Mouse (Mus musculus): ENCODE results near the gene Prmt8.

Gene Prmt8

GRCm38 (mm10) chr6:127769275-127770156 is at the start of gene Prmt8:
TSS of gene Prmt8 (minus strand) at chr6:127769472.
- in situ Hi-C loops (cut with MboI, MseI) = no loop called here

- in situ Hi-C loops (cut with MboI, MseI) = no loop called here
Measured at GRCm38 (mm10) chr6:127803046-127803729, 33.9 kb upstream of the Prmt8 start.

GRCm38 (mm10) chr6:127802211-127802610 is 32.9 kb upstream of the Prmt8 start:
- in situ Hi-C loops (cut with MboI, MseI) = no loop called here

DNA sequence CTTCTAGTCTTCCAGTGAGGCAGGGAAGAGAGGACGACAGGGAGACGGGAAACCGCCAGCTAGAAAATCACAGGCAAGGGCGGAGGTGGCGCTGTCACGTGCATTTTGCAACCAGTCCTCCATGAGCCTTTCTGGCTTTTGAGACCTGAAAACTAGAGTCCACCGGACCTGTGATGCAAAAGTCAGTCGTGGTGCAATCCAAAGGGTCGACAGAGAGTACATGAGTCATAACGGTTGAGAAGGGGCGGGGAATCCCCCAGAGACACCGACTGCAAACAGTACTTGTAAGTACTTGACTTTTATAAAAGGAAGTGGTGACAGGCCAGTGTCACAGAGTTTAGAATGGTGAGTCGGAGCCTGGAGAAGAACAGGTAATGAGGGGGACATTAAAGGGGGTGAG is 20.8 kb upstream of the Prmt8 start:
- in situ Hi-C loops (cut with MboI, MseI) = no loop called here

DNA sequence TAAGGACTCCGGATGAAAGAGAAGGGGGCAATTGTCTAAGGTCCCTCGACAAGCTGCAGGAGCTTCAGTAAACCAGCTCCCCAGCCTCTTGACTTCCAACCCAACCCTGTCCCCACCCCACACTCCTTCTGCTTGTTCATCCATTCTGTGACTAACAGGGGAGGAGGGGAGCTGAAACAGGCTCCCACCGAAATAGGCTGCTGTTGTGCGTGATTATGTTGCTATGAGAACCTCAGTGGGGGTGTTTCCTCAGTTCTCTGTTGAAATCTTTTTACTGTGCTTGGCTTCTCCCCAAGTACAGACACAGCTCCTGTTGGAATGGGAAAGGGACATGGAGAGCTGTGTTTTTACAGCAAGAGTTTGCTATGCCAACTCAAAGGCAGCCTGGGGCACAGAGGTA is 1.5 kb upstream of the Prmt8 start:
- in situ Hi-C loops (cut with MboI, MseI) = no loop called here

DNA sequence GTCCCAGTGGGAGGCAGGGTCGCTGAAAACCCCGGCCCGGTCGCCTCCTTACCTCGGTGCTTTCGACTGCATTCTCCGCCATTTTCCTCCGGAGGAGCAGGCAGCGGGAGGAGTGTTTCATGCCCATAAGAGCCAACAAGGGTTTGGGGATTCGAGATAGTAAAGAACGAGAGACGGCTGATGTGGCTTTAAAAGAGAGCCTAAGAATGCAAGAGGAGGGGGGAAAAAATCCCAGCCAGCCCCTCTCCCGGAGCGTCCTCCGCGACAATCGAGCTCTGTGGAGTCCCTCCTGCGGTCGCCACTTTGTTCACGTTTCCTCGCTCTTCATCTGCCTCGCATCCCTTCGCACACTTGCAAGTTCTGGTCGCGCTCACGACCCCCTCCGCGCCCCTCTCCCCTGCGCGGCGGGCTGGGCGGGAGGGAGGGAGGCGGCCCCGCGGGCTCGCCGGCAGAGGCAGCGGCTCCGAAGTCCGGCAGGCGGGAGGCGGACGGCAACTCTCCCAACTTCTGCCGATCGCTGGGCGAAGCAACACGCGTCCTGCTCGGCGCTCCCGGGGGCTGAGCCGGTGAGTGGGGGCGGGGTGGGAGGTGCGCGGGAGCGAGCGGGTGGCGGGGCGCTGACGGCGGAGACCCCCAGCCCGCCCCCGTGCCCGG is 524 bp downstream of the Prmt8 start:
- in situ Hi-C loops (cut with MboI, MseI) = no loop called here

DNA sequence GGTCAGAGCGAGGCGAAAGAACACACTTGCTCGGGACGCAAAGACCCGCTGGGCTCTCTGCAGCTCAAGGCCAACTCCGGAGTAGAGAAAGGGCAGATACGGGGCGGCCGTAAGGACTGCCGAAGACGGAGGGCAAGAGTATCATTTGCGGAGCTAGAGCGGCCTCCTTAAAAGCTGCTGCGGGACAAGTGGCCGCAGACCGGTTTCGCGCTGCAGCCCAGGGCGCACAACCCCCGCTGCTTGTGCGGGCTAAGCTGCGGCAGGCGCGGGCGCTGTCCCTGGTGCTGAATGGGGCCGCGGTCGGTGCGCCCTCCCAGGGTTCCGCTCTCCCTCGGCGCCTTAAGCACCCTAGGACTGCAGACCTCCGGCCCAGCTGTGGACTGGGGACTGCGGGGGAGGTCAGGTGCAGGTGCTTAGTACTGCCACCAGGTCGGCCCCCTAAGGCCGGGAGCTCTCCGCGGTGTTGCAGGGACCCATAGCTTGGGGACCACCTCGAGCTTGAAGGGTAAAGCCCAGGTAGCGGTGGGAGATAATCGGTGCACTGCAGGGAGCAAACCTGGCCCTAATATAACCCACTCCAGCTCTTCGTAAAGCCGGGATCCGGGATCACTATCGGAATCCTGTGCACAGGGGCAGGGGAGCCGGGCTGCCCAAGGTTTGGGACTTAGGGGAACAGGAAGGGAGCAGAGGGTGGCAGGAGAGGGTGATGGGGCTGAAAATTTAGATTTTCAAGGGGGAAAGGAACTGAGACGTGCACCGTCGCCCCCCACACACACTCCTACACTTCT is 1.4 kb downstream of the Prmt8 start:
- in situ Hi-C loops (cut with MboI, MseI) = no loop called here

DNA sequence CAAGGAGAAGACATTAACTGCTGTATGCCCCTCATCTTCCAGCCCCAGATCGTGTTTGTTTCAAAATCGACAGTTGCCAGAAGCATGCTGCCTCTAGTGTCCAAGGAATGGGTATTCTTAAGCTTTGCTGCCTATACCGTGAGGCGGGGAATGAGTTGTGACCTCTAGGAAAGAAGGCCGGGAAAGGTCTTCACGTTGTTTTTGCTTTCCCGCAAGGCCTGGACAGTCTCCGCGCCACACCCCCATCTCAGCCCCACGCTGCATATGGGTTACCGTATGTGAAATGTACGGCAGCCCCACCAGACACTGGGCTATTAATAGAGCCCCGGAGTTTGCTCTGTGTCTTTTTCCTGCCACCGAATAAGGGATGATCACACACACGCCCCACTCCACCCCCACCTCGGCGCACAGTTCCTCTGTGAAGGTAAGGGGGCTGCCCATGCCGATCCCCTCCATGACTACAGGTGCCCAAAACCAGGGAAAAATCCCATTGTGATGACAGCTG is 2.0 kb downstream of the Prmt8 start:
- in situ Hi-C loops (cut with MboI, MseI) = no loop called here

DNA sequence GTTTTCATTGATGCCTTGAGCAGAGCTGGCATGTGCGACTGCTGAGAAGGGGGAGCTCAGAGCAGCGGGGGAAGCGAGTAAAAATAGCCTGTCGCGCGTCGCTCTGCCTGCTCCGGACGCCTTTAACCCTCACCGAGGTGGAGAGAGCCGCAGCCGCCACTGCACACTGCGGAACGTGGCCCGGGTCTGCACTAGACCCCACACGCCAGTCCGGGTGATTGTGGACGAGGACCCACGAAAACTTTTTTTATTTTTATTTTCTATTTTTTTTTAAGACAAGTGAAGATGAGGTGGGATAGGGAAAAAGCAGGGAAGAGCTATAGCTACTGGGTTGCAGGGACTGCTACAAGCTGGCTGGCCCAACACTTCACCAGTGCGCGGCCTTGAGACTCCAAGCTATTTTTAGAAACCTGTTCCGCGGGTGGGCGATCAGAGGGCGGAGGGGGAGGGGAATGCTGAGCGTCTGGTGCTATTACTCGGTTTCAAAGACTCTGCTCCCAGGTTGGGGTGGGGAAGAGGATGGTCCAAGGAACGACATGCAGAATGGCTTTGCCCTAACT is 2.6 kb downstream of the Prmt8 start:
- in situ Hi-C loops (cut with MboI, MseI) = no loop called here

- in situ Hi-C loops (cut with MboI, MseI) = no loop called here
Measured at GRCm38 (mm10) chr6:127766041-127766604, 3.1 kb downstream of the Prmt8 start.

DNA sequence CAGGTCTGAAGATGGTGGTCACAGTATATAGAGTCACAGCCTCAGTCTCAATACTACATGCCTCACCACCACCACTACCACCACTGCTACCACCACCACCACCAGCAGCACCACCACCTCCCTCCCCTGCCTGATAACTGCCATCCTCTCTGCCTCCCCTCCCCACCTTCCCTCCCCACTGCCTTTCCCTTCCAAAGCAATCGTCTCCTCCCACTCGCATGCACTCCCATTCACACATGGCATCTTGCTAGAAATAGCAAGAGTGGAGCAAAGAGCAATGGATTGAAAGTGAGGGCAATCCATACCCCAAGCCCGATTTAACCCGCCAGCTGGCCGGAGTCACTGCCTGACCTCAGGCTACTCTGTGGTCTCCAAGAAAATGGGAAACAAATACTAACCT is 3.7 kb downstream of the Prmt8 start:
- in situ Hi-C loops (cut with MboI, MseI) = no loop called here

- in situ Hi-C loops (cut with MboI, MseI) = no loop called here
Measured at GRCm38 (mm10) chr6:127758264-127758663, 11.0 kb downstream of the Prmt8 start.

GRCm38 (mm10) chr6:127757667-127758167 is 11.6 kb downstream of the Prmt8 start:
- in situ Hi-C loops (cut with MboI, MseI) = no loop called here

DNA sequence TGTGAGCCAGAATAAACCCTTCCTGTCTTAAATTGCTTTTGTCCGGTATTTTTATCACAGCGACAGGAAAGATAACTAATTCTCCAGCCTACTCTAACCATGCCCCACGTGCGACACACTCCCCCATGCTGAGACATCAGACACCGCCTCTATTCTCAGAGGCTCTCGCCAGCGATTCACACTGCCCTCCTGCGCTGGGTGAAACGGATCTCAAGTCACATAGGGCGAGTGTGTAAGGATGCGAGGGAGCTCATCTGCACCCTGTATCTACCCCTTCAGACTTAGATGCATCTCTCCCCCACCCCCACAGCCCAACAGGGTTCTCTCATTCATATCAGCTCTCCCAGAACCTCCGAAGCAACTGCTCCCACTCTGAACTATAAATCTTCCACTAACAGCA is 12.4 kb downstream of the Prmt8 start:
- in situ Hi-C loops (cut with MboI, MseI) = no loop called here

DNA sequence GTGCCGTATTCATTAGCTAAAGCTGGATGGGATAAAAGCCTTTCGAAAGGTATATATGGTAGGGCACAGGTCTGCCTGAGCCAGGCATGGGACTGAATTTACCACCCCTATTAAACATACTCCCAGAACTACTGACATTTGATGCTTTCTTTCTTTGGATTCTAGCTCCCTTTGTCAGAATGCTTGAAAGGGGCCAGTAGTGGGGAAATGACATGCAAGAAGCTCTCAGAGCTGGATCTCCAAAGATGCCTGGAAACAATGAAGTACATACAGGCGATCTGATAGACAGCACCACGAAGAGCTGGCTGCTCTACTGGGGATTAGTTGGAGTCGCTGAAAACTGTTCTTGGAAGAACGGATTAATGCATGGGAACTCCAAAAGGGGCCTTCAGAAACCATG is 16.0 kb downstream of the Prmt8 start:
- in situ Hi-C loops (cut with MboI, MseI) = no loop called here

- in situ Hi-C loops (cut with MboI, MseI) = no loop called here
Measured at GRCm38 (mm10) chr6:127752681-127753080, 16.6 kb downstream of the Prmt8 start.

- in situ Hi-C loops (cut with MboI, MseI) = no loop called here
Measured at GRCm38 (mm10) chr6:127751499-127751898, 17.8 kb downstream of the Prmt8 start.

DNA sequence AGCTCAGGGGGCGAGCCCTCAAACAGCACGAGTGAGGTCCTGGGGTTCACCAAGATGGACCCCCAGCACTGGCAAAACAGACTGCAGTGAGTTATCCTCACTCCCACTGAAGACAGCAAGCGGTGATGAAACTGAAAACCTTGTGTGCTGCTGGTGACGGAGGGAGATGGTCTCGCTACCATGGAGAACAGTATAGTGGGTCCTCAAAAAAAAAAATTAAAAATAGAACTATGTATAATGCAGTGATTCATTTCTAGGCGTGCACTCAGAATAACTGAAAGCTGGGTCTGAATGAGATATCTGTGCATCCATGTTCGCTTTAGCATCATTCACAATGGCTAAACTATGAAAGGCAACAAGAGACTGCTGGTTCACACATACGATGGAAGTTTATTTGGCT is 20.5 kb downstream of the Prmt8 start:
- in situ Hi-C loops (cut with MboI, MseI) = no loop called here

DNA sequence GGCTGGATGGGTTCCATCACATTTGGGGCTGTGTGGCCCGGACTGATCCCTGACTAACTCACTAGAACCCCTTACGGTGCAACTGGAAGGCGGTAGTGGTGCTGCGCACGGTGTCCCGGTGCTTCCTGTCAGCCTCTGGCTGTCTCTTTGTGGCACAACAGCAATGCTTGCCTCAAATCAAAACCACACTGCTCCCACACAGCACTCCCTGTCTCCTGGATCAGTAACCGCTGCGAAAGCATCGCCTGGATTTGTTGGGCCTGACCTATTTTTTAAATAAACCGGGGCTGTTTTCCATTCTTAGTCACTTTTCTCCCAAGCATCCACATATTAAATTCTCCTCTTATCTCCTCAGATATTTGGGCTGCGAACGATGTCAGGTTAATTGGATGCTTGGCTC is 27.0 kb downstream of the Prmt8 start:
- in situ Hi-C loops (cut with MboI, MseI) = no loop called here

- in situ Hi-C loops (cut with MboI, MseI) = no loop called here
Measured at GRCm38 (mm10) chr6:127741162-127741561, 28.1 kb downstream of the Prmt8 start.

DNA sequence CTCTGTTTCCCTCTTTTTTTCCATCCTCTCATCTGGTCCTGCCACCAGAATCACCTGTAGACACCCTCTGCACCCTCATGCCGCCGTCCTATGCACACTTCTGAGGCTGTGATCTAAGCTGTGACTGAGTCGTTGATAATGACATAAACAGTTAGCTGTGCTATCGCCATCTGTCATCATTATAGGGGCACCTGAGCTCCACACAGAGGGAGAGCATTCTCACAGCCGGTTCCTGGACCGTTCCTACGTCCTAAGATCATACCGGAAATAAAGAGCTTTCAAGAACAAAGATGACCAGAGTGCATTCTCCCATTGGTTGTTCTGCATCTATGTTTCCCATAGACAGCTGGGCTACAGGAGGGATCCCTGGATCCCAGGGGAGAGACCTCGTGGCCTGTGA is 28.6 kb downstream of the Prmt8 start:
- in situ Hi-C loops (cut with MboI, MseI) = no loop called here

Data from T-helper 2 cell (primary cell).